Mouse (Mus musculus): ENCODE data around the gene Hoxa13. TPM values are rescaled to one million over a fixed set of nuclear protein-coding genes. Genes with fewer than 3 reads are reported as not detected.

Gene Hoxa13
- polyA plus RNA-seq (2015; fragmentation: Illumina TruSeq; extraction: RNeasy Lipid Tissue Mini Kit (QIAGEN cat#74804); ENCODE audit: insufficient read depth, low replicate concordance) = not detected

GRCm38 (mm10) chr6:52260654-52261575, at the start of gene Hoxa13:
Gene Hoxa13, minus strand, starts transcription at chr6:52260880.

GRCm38 (mm10) chr6:52245757-52246142, 14.9 kb downstream of the Hoxa13 start, which contains the start of gene Hoxa11:
Gene Hoxa11, minus strand, starts transcription at chr6:52245810.

GRCm38 (mm10) chr6:52240389-52241000, 20.2 kb downstream of the Hoxa13 start, which contains the start of gene Hoxa10:
Gene Hoxa10, minus strand, starts transcription at chr6:52240854.

GRCm38 (mm10) chr6:52230516-52231165, 30.0 kb downstream of the Hoxa13 start, which contains the start of gene Hoxa9:
Gene Hoxa9, minus strand, starts transcription at chr6:52231089.

GRCm38 (mm10) chr6:52221337-52221992, 39.2 kb downstream of the Hoxa13 start, which contains the start of gene Hoxa7:
Gene Hoxa7, minus strand, starts transcription at chr6:52221854.

GRCm38 (mm10) chr6:52213119-52213986, 47.3 kb downstream of the Hoxa13 start, which contains the start of the genes Hoxa3 and Gm28308:
Gene Hoxa3, minus strand, starts transcription at chr6:52213336.
Gene Gm28308, minus strand, starts transcription at chr6:52213339.

GRCm38 (mm10) chr6:52208072-52208867, 52.4 kb downstream of the Hoxa13 start, which contains the start of gene Hoxa6:
Gene Hoxa6, minus strand, starts transcription at chr6:52208722.

Other genes with a start within 250 kb of the Hoxa13 start
- gene Skap2, start 248.3 kb downstream of the Hoxa13 start, polyA plus RNA-seq (2015; fragmentation: Illumina TruSeq; extraction: RNeasy Lipid Tissue Mini Kit (QIAGEN cat#74804); ENCODE audit: insufficient read depth, low replicate concordance) = 119 TPM
- 0.51 TPM for gene Hoxa1, start 102.6 kb downstream of the Hoxa13 start, polyA plus RNA-seq (2015; fragmentation: Illumina TruSeq; extraction: RNeasy Lipid Tissue Mini Kit (QIAGEN cat#74804); ENCODE audit: insufficient read depth, low replicate concordance)
- 1.8 TPM for gene Hoxa2, start 96.0 kb downstream of the Hoxa13 start, polyA plus RNA-seq (2015; fragmentation: Illumina TruSeq; extraction: RNeasy Lipid Tissue Mini Kit (QIAGEN cat#74804); ENCODE audit: insufficient read depth, low replicate concordance)
- gene 5730596B20Rik, start 83.4 kb downstream of the Hoxa13 start, polyA plus RNA-seq (2015; fragmentation: Illumina TruSeq; extraction: RNeasy Lipid Tissue Mini Kit (QIAGEN cat#74804); ENCODE audit: insufficient read depth, low replicate concordance) = 0.17 TPM
- 1.5 TPM for gene Hoxa4, start 69.1 kb downstream of the Hoxa13 start, polyA plus RNA-seq (2015; fragmentation: Illumina TruSeq; extraction: RNeasy Lipid Tissue Mini Kit (QIAGEN cat#74804); ENCODE audit: insufficient read depth, low replicate concordance)
- 2.2 TPM for gene Hoxa5, start 56.3 kb downstream of the Hoxa13 start, polyA plus RNA-seq (2015; fragmentation: Illumina TruSeq; extraction: RNeasy Lipid Tissue Mini Kit (QIAGEN cat#74804); ENCODE audit: insufficient read depth, low replicate concordance)
- gene Hoxa6, start 52.2 kb downstream of the Hoxa13 start, polyA plus RNA-seq (2015; fragmentation: Illumina TruSeq; extraction: RNeasy Lipid Tissue Mini Kit (QIAGEN cat#74804); ENCODE audit: insufficient read depth, low replicate concordance) = not detected
- gene Hoxa3, start 47.5 kb downstream of the Hoxa13 start, polyA plus RNA-seq (2015; fragmentation: Illumina TruSeq; extraction: RNeasy Lipid Tissue Mini Kit (QIAGEN cat#74804); ENCODE audit: insufficient read depth, low replicate concordance) = 1.4 TPM
- not detected for gene Gm28308, start 47.5 kb downstream of the Hoxa13 start, polyA plus RNA-seq (2015; fragmentation: Illumina TruSeq; extraction: RNeasy Lipid Tissue Mini Kit (QIAGEN cat#74804); ENCODE audit: insufficient read depth, low replicate concordance)
- gene Hoxa7, start 39.0 kb downstream of the Hoxa13 start, polyA plus RNA-seq (2015; fragmentation: Illumina TruSeq; extraction: RNeasy Lipid Tissue Mini Kit (QIAGEN cat#74804); ENCODE audit: insufficient read depth, low replicate concordance) = 1.6 TPM
- gene Hoxa9, start 29.8 kb downstream of the Hoxa13 start, polyA plus RNA-seq (2015; fragmentation: Illumina TruSeq; extraction: RNeasy Lipid Tissue Mini Kit (QIAGEN cat#74804); ENCODE audit: insufficient read depth, low replicate concordance) = 0.17 TPM
- gene Hoxa10, start 20.0 kb downstream of the Hoxa13 start, polyA plus RNA-seq (2015; fragmentation: Illumina TruSeq; extraction: RNeasy Lipid Tissue Mini Kit (QIAGEN cat#74804); ENCODE audit: insufficient read depth, low replicate concordance) = not detected
- gene Hoxa11, start 15.1 kb downstream of the Hoxa13 start, polyA plus RNA-seq (2015; fragmentation: Illumina TruSeq; extraction: RNeasy Lipid Tissue Mini Kit (QIAGEN cat#74804); ENCODE audit: insufficient read depth, low replicate concordance) = not detected
- not detected for gene Evx1, start 52.6 kb upstream of the Hoxa13 start, polyA plus RNA-seq (2015; fragmentation: Illumina TruSeq; extraction: RNeasy Lipid Tissue Mini Kit (QIAGEN cat#74804); ENCODE audit: insufficient read depth, low replicate concordance)